Mouse (Mus musculus): Measurements from ENCODE around the gene Mrpl51. TPM values are rescaled to one million over a fixed set of nuclear protein-coding genes. Genes with fewer than 3 reads are reported as not detected.

Gene Mrpl51
- polyA plus RNA-seq, 1 experiment from 2014 or later: 220 TPM

- ATAC-seq (replicated peaks; ENCODE audit: low FRiP score): no peak
- 80% methylated on average over 5 of the region's 5 CpGs for WGBS
Measured at GRCm38 (mm10) chr6:125225518-125226115, 34.0 kb downstream of the Mrpl51 start.

GRCm38 (mm10) chr6:125230571-125230970 is 39.0 kb downstream of the Mrpl51 start:
- no peak overlapping the region for H3K27ac ChIP-seq
- H3K9ac ChIP-seq: no peak overlapping the region
- H3K4me1 ChIP-seq: peaks cover 36% of the 10 kb centered on the region
- H3K4me2 ChIP-seq: peak overlapping the region; percentile 96
- no peak overlapping the region for H3K4me3 ChIP-seq (replicated peaks)
- H3K36me3 ChIP-seq: no peaks in the 10 kb centered on the region
- ATAC-seq (replicated peaks; ENCODE audit: low FRiP score): no peak
- H3K9me3 ChIP-seq (replicated peaks): no peaks in the 10 kb centered on the region
- no peaks in the 10 kb centered on the region for H3K27me3 ChIP-seq
- 68% methylated on average over 9 of the region's 9 CpGs for WGBS

More at GRCm38 (mm10) chr6:125225518-125226115, 34.0 kb downstream of the Mrpl51 start:
- H3K4me1 ChIP-seq: peaks cover 15% of the 10 kb centered on the region
- no peak overlapping the region for H3K9ac ChIP-seq
- peaks cover 5% of the 10 kb centered on the region; the same call in 1 of the 2 replicates for H3K36me3 ChIP-seq
- no peaks in the 10 kb centered on the region for H3K27me3 ChIP-seq
- no peaks in the 10 kb centered on the region for H3K9me3 ChIP-seq (replicated peaks)
- no peak overlapping the region for H3K27ac ChIP-seq
- no peak overlapping the region for H3K4me3 ChIP-seq (replicated peaks)
- H3K4me2 ChIP-seq: no peak overlapping the region

DNA sequence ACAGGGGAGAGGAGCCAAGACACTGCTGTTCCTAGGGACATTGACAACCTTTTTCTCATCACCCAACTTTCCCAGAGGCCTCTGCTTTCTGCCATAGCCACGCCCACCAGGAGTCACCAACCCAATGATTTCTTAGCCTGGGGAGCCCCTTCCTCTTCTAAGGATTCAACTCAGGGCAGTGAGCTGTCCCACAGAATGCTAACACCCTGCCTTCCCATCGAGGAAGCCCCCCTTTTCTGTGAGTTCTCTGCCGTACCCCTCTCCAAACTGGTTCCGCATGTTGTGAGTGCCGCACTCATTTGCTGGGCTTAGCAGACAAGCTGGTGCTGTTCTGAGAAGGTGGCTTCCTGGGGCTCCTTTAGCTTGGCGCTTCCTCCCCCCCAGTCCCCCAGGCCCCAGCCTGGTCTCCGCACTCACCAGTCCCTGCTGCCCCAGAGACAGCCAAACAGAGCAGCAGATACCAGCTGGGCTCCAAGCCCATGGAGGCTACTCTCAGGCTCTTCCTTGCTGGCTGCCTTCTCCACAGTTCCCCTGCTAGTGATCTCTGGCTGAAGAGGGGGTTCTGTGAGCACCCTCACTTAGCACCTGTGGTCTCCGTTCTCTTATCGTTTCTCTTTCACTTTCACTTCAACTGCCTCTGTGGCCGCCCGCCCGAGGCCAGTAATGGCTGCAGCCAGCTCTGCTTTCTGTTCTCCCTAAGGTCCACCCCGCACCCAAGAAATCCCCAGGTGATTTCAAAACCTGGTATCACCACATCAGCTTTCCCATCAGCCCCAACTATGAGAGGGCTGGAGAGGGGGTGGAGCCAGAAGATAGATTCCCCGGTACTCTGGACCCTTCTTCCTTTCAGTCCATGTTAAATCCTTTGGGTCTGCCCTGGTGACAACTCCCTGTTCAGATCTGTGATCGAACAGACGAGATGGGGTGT is 39.8 kb downstream of the Mrpl51 start, which contains the start of gene Tapbpl:
Gene Tapbpl, minus strand, starts transcription at position 744 of the 928 bp plus-strand sequence.
- peak within 1 kb of the TSS; percentile 55 for H3K4me3 ChIP-seq (replicated peaks)
- no peaks in the 10 kb centered on the region for H3K9me3 ChIP-seq (replicated peaks)
- H3K27me3 ChIP-seq: no peaks in the 10 kb centered on the region
- peaks cover 36% of the 10 kb centered on the region for H3K4me1 ChIP-seq
- peak within 1 kb of the TSS; percentile 72 for H3K9ac ChIP-seq
- peak within 1 kb of the TSS; percentile 96 for H3K4me2 ChIP-seq
- peak; percentile 65 for ATAC-seq (replicated peaks; ENCODE audit: low FRiP score)
- no peaks in the 10 kb centered on the region for H3K36me3 ChIP-seq
- H3K27ac ChIP-seq: peak within 1 kb of the TSS; percentile 73
- WGBS: 6% methylated on average over 16 of the region's 16 CpGs

DNA sequence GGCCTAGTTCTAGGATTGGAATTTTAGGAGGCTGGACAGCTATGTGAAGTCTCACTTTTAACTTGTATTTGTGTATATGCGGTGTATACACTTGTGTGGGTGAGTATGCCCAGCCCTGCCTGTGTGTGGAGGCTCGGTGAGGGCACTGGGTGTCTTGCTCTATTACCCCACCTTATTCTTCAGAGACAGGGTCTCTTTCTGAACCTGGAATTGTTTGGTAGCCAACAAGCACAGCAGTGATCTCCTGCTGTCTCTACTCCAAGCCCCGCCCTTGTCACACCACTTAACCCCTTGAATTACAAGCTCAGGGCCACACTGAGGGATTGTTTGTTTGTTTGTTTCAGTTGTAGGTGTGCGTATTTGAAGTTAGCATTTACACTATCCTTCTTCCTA is 40.4 kb downstream of the Mrpl51 start:
- H3K4me2 ChIP-seq: peak overlapping the region; percentile 96
- no peak for ATAC-seq (replicated peaks; ENCODE audit: low FRiP score)
- H3K9me3 ChIP-seq (replicated peaks): no peaks in the 10 kb centered on the region
- no peaks in the 10 kb centered on the region for H3K27me3 ChIP-seq
- H3K27ac ChIP-seq: peak overlapping the region; percentile 73; the same call in 1 of the 2 replicates
- H3K4me3 ChIP-seq (replicated peaks): peak overlapping the region; percentile 55
- H3K36me3 ChIP-seq: no peaks in the 10 kb centered on the region
- H3K9ac ChIP-seq: peak overlapping the region; percentile 72
- peaks cover 36% of the 10 kb centered on the region for H3K4me1 ChIP-seq
- 58% methylated on average over 4 of the region's 4 CpGs for WGBS

GRCm38 (mm10) chr6:125232516-125232915 is 40.9 kb downstream of the Mrpl51 start:
- no peaks in the 10 kb centered on the region for H3K27me3 ChIP-seq
- no peak for ATAC-seq (replicated peaks; ENCODE audit: low FRiP score)
- no peaks in the 10 kb centered on the region for H3K36me3 ChIP-seq
- no peak overlapping the region for H3K27ac ChIP-seq
- 75% methylated on average over 6 of the region's 6 CpGs for WGBS
- no peak overlapping the region for H3K9ac ChIP-seq
- H3K4me2 ChIP-seq: peak overlapping the region; percentile 96; the same call in 1 of the 2 replicates
- peaks cover 36% of the 10 kb centered on the region for H3K4me1 ChIP-seq
- no peaks in the 10 kb centered on the region for H3K9me3 ChIP-seq (replicated peaks)
- no peak overlapping the region for H3K4me3 ChIP-seq (replicated peaks)

DNA sequence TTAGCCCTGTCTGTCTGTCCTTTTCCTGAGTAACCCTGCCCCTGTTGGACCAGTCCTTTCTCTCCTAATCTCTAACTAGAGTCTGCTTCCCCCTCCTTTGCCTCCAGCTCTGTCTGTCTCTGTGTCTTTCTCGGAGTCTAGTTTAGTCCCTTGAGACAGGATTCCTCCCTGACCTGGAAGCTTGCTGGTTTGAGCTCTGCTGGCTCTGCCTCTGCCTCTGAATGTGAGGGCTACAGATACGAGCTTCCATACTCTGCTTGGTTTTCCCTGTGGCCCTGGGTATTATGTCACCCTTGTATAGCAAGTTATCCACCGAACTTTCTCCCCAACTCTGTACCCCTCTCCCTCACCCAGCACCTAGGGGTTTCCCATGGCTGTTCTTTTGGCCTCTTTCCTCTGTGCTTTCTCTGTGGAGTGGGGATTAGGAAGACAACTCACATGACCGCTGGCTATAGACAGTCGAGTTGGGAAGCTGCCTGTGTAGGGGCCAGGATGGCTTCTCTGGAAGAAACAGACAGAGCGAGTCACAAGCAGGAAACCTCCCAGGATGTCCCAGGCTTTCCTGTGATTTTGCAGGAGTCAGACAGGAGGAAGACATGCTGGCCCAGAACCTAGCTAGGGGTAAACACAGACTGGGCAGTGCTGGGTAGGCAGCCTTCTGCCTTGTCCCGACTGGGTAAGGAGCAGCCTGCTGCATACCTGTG is 42.4 kb downstream of the Mrpl51 start:
- no peak overlapping the region for H3K9ac ChIP-seq
- no peaks in the 10 kb centered on the region for H3K27me3 ChIP-seq
- H3K4me1 ChIP-seq: peaks cover 32% of the 10 kb centered on the region
- 0 out of 2 replicates have a peak overlapping the region, but pooled peaks have one; percentile 18 for H3K27ac ChIP-seq
- no peak for ATAC-seq (replicated peaks; ENCODE audit: low FRiP score)
- H3K36me3 ChIP-seq: no peaks in the 10 kb centered on the region
- no peaks in the 10 kb centered on the region for H3K9me3 ChIP-seq (replicated peaks)
- H3K4me2 ChIP-seq: no peak overlapping the region
- no peak overlapping the region for H3K4me3 ChIP-seq (replicated peaks)
- 63% methylated on average over 7 of the region's 7 CpGs for WGBS

GRCm38 (mm10) chr6:125234520-125234828 is 42.9 kb downstream of the Mrpl51 start:
- H3K9me3 ChIP-seq (replicated peaks): no peaks in the 10 kb centered on the region
- 0 out of 2 replicates have a peak overlapping the region, but pooled peaks have one; percentile 18 for H3K27ac ChIP-seq
- H3K27me3 ChIP-seq: no peaks in the 10 kb centered on the region
- no peak overlapping the region for H3K4me3 ChIP-seq (replicated peaks)
- no peak for ATAC-seq (replicated peaks; ENCODE audit: low FRiP score)
- 59% methylated on average over 5 of the region's 5 CpGs for WGBS
- no peak overlapping the region for H3K9ac ChIP-seq
- no peaks in the 10 kb centered on the region for H3K36me3 ChIP-seq
- peaks cover 32% of the 10 kb centered on the region for H3K4me1 ChIP-seq
- H3K4me2 ChIP-seq: no peak overlapping the region

- Histone ChIP-seq H3K4me3 (replicated peaks) (no peak overlapping the region), H3K9ac (no peak overlapping the region), H3K4me1 (peaks cover 23% of the 10 kb centered on the region), H3K36me3 (no peaks in the 10 kb centered on the region), H3K27ac (no peak overlapping the region), H3K27me3 (no peaks in the 10 kb centered on the region), H3K4me2 (no peak overlapping the region), H3K9me3 (replicated peaks) (no peaks in the 10 kb centered on the region)
- WGBS: 68% methylated on average over 6 of the region's 6 CpGs
- no peak; the same call in 1 of the 2 replicates for ATAC-seq (replicated peaks; ENCODE audit: low FRiP score)
Measured at GRCm38 (mm10) chr6:125236341-125236740, 44.7 kb downstream of the Mrpl51 start.

DNA sequence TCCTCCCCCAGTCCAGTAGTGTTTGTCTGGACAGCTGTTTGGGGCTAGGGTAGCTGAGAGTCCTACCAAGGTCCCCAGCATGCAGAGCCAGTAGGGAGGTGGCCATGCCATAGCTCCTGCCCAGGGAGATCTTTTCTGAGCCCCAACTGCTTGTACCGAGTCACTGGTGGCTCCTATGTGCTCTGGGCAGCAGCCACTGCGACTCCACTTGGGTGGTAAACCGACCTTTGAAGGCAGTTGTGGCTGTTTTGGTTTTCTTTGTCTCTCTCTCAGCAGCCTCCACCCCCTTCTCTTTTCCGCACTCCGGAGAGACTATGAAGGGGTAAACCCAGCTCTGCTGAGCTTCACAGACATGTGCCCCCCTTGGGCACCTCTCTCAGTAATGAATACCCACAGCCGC is 45.2 kb downstream of the Mrpl51 start, which contains the start of gene Cd27:
Gene Cd27, minus strand, starts transcription at position 229 of the 400 bp plus-strand sequence.
- no peak within 1 kb of the TSS for H3K4me2 ChIP-seq
- peaks cover 18% of the 10 kb centered on the region for H3K4me1 ChIP-seq
- H3K27ac ChIP-seq: no peak within 1 kb of the TSS
- no peaks in the 10 kb centered on the region for H3K27me3 ChIP-seq
- H3K9me3 ChIP-seq (replicated peaks): no peaks in the 10 kb centered on the region
- ATAC-seq (replicated peaks; ENCODE audit: low FRiP score): no peak
- WGBS: 36% methylated on average over 6 of the region's 6 CpGs
- H3K36me3 ChIP-seq: no peaks in the 10 kb centered on the region
- no peak within 1 kb of the TSS for H3K9ac ChIP-seq
- no peak within 1 kb of the TSS for H3K4me3 ChIP-seq (replicated peaks)

DNA sequence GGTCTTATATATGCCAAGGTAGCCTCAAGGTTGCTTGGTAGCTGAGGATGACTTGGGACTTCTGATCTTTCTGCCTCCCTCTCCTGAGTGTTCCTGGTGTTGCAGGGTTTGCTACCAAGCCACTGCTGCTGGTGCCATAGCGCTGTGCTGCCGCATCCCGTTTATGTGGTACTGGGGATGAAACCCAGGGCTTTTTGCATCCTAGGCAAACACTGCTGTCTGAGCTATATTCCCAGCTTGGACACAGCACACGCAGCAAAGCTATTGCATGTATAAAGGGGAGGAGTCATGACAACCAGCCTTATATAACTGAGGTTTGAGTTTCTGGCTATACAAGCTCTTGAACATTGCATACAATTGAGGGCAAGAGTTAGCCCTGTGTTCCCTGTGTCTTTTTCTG is 45.8 kb downstream of the Mrpl51 start:
- 87% methylated on average over 4 of the region's 4 CpGs for WGBS
- no peaks in the 10 kb centered on the region for H3K9me3 ChIP-seq (replicated peaks)

GRCm38 (mm10) chr6:125238396-125238795 is 46.8 kb downstream of the Mrpl51 start:
- Histone ChIP-seq H3K9ac (no peak overlapping the region), H3K4me3 (replicated peaks) (no peak overlapping the region), H3K36me3 (no peaks in the 10 kb centered on the region), H3K4me2 (no peak overlapping the region), H3K9me3 (replicated peaks) (no peaks in the 10 kb centered on the region), H3K4me1 (peaks cover 13% of the 10 kb centered on the region; the same call in 1 of the 2 replicates), H3K27ac (no peak overlapping the region), H3K27me3 (no peaks in the 10 kb centered on the region)
- no peak for ATAC-seq (replicated peaks; ENCODE audit: low FRiP score)
- WGBS: 53% methylated on average over 6 of the region's 6 CpGs

More for the DNA sequence above, 45.8 kb downstream of the Mrpl51 start:
- H3K4me2 ChIP-seq: no peak overlapping the region
- H3K27me3 ChIP-seq: no peaks in the 10 kb centered on the region
- H3K4me1 ChIP-seq: peaks cover 13% of the 10 kb centered on the region; the same call in 1 of the 2 replicates
- no peak overlapping the region for H3K9ac ChIP-seq
- no peak overlapping the region for H3K4me3 ChIP-seq (replicated peaks)
- no peaks in the 10 kb centered on the region for H3K36me3 ChIP-seq
- H3K27ac ChIP-seq: no peak overlapping the region
- ATAC-seq (replicated peaks; ENCODE audit: low FRiP score): no peak

All from kidney, embryonic 15.5 days (tissue).